Mouse (Mus musculus): ENCODE results near the gene Rapgefl1. TPM values are rescaled to one million over a fixed set of nuclear protein-coding genes. Genes with fewer than 3 reads are reported as not detected.

The Rapgefl1 gene
- total and polyA plus RNA-seq, 3 experiments: 0.58 to 1.4 TPM; not detected in 1

GRCm38 (mm10) chr11:98863028-98863750 lies 26.6 kb downstream of the Rapgefl1 start, which contains the start of gene Wipf2:
TSS of gene Wipf2 (plus strand) at chr11:98863638.
- peaks cover 12% of the 10 kb centered on the region for H3K79me2 ChIP-seq (ENCODE audit: control insufficient read depth, insufficient read depth, low read length, poor library complexity)
- peaks cover 7 to 16% of the 10 kb centered on the region in 2 experiments for H3K4me1 ChIP-seq (ENCODE audit: control insufficient read depth in 1 of 2, insufficient read depth in 2 of 2, low read length in 2 of 2)
- peak within 1 kb of the TSS; percentile 80 for H3K27ac ChIP-seq (ENCODE audit: control insufficient read depth, low read depth, low read length)
- DNase-seq (ENCODE audit: low read depth, low spot score): peak; percentile 99
- peaks cover 3 to 11% of the 10 kb centered on the region in 2 experiments for H3K36me3 ChIP-seq (ENCODE audit: control insufficient read depth in 1 of 2, insufficient read depth in 2 of 2, low read length in 2 of 2)
- peak within 1 kb of the TSS; percentile 79 for H3K9ac ChIP-seq (ENCODE audit: control insufficient read depth, low read depth, low read length, poor library complexity, severe bottlenecking)
- H3K4me3 ChIP-seq (ENCODE audit: control insufficient read depth in 1 of 2, insufficient read depth in 1 of 2, low read depth in 2 of 2, low read length in 2 of 2): peak within 1 kb of the TSS; percentile 92 to 95
- H3K9me3 ChIP-seq (replicated peaks; ENCODE audit: insufficient read depth, low read length): no peaks in the 10 kb centered on the region
- no peaks in the 10 kb centered on the region for H3K27me3 ChIP-seq (ENCODE audit: control insufficient read depth in 1 of 2, insufficient read depth in 2 of 2, low read length in 2 of 2)
- TF ChIP-seq TBP (IDR thresholded peaks at IDR 0.05; ENCODE audit: low read depth, low read length) (no peak; the same call in 1 of the 2 replicates), CTCF (IDR thresholded peaks at IDR 0.05 in 2 of 3, conservative IDR thresholded peaks at IDR 0.05 in 1 of 3; ENCODE audit: control insufficient read depth in 1 of 3, insufficient read depth in 1 of 3, low read depth in 2 of 3, low read length in 3 of 3, poor library complexity in 1 of 3, severe bottlenecking in 1 of 3) (peak in 2 of 3 experiments; percentile 41 to 63; a peak in 4 of 6 replicates), ELF1 (IDR thresholded peaks at IDR 0.05; ENCODE audit: low read depth, low read length) (peak; percentile 99), TAL1 (IDR thresholded peaks at IDR 0.05; ENCODE audit: low read length) (no peak), BHLHE40 (IDR thresholded peaks at IDR 0.05; ENCODE audit: borderline replicate concordance, low read depth, low read length) (peak; percentile 74), SMC3 (IDR thresholded peaks at IDR 0.05; ENCODE audit: low read depth, low read length) (peak; percentile 17; the same call in 1 of the 2 replicates), RAD21 (IDR thresholded peaks at IDR 0.05; ENCODE audit: low read depth, low read length) (no peak), POLR2AphosphoS2 (IDR thresholded peaks at IDR 0.05; ENCODE audit: low read length) (peak; percentile 71), MAFK (IDR thresholded peaks at IDR 0.05; ENCODE audit: borderline replicate concordance, low read depth, low read length) (no peak), KAT2A (conservative IDR thresholded peaks at IDR 0.05; ENCODE audit: low read depth, low read length) (peak; percentile 67; the same call in 1 of the 2 replicates), USF1 (IDR thresholded peaks at IDR 0.05; ENCODE audit: low read depth, low read length) (peak; percentile 87), NRF1 (IDR thresholded peaks at IDR 0.05; ENCODE audit: insufficient read depth, low read depth, low read length, poor library complexity, severe bottlenecking) (peak; percentile 94), MYC (IDR thresholded peaks at IDR 0.05; ENCODE audit: low read depth, low read length) (peak; percentile 91), GABPA (IDR thresholded peaks at IDR 0.05; ENCODE audit: low read depth, low read length) (peak; percentile 42; the same call in 1 of the 2 replicates), CHD1 (IDR thresholded peaks at IDR 0.05; ENCODE audit: low read depth, low read length) (no peak), SIN3A (IDR thresholded peaks at IDR 0.05; ENCODE audit: low read length) (peak; percentile 95), NELFE (IDR thresholded peaks at IDR 0.05; ENCODE audit: low read depth, low read length) (peak; percentile 93), TCF12 (IDR thresholded peaks at IDR 0.05; ENCODE audit: low read depth, low read length) (peak; percentile 77), POLR2AphosphoS5 (IDR thresholded peaks at IDR 0.05; ENCODE audit: borderline replicate concordance, low read depth, low read length) (no peak), MAX (IDR thresholded peaks at IDR 0.05; ENCODE audit: low read length) (peak; percentile 96), RCOR1 (IDR thresholded peaks at IDR 0.05; ENCODE audit: low read depth, low read length) (no peak), CHD2 (IDR thresholded peaks at IDR 0.05; ENCODE audit: low read length) (peak; percentile 24; the same call in 1 of the 2 replicates), MYB (IDR thresholded peaks at IDR 0.05; ENCODE audit: low read depth, low read length) (0 out of 2 replicates have a peak, but pooled peaks have one; percentile 24), HCFC1 (IDR thresholded peaks at IDR 0.05; ENCODE audit: low read depth, low read length) (peak; percentile 91), POLR2A (IDR thresholded peaks at IDR 0.05; ENCODE audit: control insufficient read depth in 1 of 2, insufficient read depth in 1 of 2, low read depth in 1 of 2, low read length in 2 of 2, poor library complexity in 1 of 2) (peak; percentile 91 to 95), E2F4 (IDR thresholded peaks at IDR 0.05; ENCODE audit: borderline replicate concordance, low read depth, low read length) (peak; percentile 57; the same call in 1 of the 2 replicates), ZKSCAN1 (IDR thresholded peaks at IDR 0.05; ENCODE audit: low read depth, low read length) (no peak), GATA1 (IDR thresholded peaks at IDR 0.05; ENCODE audit: low read depth, low read length) (no peak), UBTF (IDR thresholded peaks at IDR 0.05; ENCODE audit: borderline replicate concordance, insufficient read depth, low read depth, low read length) (no peak), EP300 (IDR thresholded peaks at IDR 0.05; ENCODE audit: low read depth in 1 of 2, low read length in 2 of 2) (peak in 1 of 2 experiments; percentile 44; a peak in 2 of 4 replicates), MXI1 (IDR thresholded peaks at IDR 0.05; ENCODE audit: low read depth, low read length) (peak; percentile 96), USF2 (IDR thresholded peaks at IDR 0.05; ENCODE audit: borderline replicate concordance in 1 of 2, insufficient read depth in 1 of 2, low read depth in 1 of 2, low read length in 2 of 2) (0 out of 4 replicates have a peak, but pooled peaks of 1 of the 2 experiments have one; percentile 29), ZMIZ1 (IDR thresholded peaks at IDR 0.05; ENCODE audit: low read depth, low read length) (peak; percentile 91), JUND (IDR thresholded peaks at IDR 0.05; ENCODE audit: low read depth, low read length) (no peak), MEF2A (IDR thresholded peaks at IDR 0.05; ENCODE audit: extremely low read depth, insufficient replicate concordance, low read depth, low read length, poor library complexity, severe bottlenecking) (0 out of 2 replicates have a peak, but pooled peaks have one; percentile 59)

Data from MEL (cell line).